Mouse (Mus musculus): ENCODE data around the gene Lypd3.

GRCm38 (mm10) chr7:24664959-24665358 is 28.6 kb downstream of the Lypd3 start:
- TF ChIP-seq POLR2A (IDR thresholded peaks at IDR 0.05; ENCODE audit: control insufficient read depth in 1 of 2, insufficient read depth in 1 of 2, low read depth in 1 of 2, low read length in 2 of 2, poor library complexity in 1 of 2) (no peak), ZNF384 (IDR thresholded peaks at IDR 0.05; ENCODE audit: low read depth, low read length) (no peak), CTCF (IDR thresholded peaks at IDR 0.05 in 2 of 3, conservative IDR thresholded peaks at IDR 0.05 in 1 of 3; ENCODE audit: control insufficient read depth in 1 of 3, insufficient read depth in 1 of 3, low read depth in 2 of 3, low read length in 3 of 3, poor library complexity in 1 of 3, severe bottlenecking in 1 of 3) (no peak), SIN3A (IDR thresholded peaks at IDR 0.05; ENCODE audit: low read length) (no peak), MAFK (IDR thresholded peaks at IDR 0.05; ENCODE audit: borderline replicate concordance, low read depth, low read length) (no peak), MYC (IDR thresholded peaks at IDR 0.05; ENCODE audit: low read depth, low read length) (no peak), RAD21 (IDR thresholded peaks at IDR 0.05; ENCODE audit: low read depth, low read length) (no peak), USF1 (IDR thresholded peaks at IDR 0.05; ENCODE audit: low read depth, low read length) (no peak), TCF12 (IDR thresholded peaks at IDR 0.05; ENCODE audit: low read depth, low read length) (no peak)

All from MEL (cell line).